Mouse (Mus musculus) induced T-regulatory cell, adult 2 months (primary cell): ENCODE data around the gene Tjp3.
A peak's percentile ranks its signal among the peaks of the same experiment; 100 is the strongest.

Source experiments
- DNase-seq: peaks from one replicate; pipeline ENCODE4 v3.0.0-alpha.2; 2012; ENCODE audit warnings: low read depth

Tjp3 gene

DNA sequence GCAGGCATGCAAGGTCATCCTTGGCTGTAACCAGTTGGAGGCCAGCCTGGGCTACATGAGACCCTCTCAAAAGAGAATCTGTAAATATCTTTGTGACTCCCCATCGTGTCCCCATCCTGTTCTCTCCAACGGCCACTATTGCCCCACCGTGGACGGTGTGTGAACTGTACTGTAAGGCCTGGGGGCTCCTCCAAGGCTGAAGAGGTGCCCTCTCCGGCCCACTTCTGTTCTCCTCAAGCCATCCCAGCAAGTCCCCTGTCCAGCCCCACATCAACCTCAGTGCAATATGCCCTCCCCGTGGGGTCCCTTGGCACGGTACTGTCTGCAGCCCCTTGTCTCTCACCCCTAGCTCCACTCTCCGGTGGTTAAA is 27.9 kb upstream of the Tjp3 start:
- peak; percentile 48 for DNase-seq

DNA sequence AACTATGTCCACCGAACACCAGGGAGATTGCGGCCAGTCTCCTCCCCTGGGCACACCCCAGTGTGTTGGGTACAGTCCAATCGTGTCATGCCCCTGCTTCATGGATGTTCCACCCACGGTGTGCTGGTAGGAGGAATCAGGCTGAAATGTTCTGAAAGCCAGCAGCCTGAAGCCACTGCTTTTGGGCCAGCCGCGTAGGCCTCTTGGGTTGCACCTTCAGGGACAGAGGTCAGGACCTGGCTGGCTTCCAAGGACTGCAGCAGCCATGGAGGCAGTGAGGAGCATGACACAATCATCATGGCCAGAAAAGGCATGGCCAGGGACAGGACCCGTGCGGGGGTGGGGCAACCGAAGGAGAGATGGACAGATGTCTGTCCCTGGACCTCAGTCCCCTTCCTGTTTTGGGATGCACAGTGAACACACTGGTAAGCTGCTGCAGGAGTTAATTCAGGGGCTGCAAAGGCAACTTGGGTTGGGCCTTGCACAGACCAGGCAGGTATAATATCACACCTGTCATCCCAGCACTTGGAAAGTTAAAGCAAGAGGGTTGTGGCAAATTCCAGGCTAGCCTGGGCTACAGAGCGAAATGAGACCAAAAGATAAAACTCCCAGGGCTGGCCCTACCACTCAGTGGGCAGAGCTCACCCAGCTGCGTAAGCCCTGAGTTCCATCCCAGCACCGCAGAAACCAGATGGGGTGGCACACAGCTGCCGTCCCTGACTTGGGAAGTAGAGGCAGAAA is 27.4 kb upstream of the Tjp3 start:
- no peak for DNase-seq

DNA sequence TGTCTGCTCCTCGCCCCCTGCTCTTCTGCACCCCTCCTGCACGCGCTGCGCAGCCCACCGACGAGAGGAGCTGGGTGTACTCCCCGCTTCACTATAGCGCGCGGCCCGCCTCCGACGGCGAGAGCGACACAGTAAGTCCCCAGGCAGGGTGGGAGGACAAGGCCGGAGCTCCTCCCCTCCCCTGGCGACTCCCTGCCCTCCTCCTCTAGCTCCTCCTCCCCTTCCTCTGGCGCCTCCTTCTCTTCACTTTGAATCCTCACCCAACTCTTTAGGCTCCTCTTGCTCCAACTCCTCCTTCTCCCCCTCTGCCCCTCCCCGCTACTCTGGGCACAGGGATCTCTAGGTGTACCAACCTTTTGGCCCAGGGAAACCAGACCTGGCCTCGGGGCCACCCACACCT is 25.9 kb upstream of the Tjp3 start:
- peak; percentile 39 for DNase-seq

DNA sequence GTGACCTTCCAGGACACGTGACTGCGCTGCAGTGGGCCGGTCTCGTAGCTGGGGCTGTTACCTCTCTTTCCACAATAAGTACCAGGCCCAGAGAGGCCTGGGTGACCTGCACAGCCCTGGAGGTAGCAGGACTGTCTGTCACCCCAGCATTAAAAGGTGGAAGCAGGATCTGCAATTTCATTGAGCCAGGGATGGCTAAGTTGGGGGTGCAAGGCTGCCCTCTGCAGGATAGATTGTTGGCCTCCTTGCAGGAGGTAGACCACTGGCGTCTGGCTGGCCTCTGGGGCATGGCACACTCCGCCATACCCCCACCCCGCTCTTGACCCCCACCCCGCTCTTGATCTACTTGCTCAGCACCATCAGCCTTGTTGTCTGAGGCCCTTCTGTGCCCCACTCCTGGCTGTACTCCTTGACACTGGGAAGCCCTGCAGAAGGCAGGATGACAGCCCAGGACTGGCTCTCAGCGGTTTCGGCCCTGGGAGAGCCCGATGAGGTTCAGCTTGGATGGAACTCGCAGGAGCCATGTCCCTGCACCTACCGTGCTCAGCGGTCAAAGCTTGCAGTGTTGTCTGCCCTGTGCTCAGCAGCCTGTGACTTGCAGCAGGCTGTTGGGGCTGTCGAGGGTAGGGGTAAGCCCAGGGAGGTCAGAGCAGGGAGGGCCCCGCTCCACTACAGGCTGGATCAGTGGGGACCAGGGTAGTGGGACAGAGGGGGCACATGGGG is 25.1 kb upstream of the Tjp3 start:
- peak; percentile 48 for DNase-seq

DNA sequence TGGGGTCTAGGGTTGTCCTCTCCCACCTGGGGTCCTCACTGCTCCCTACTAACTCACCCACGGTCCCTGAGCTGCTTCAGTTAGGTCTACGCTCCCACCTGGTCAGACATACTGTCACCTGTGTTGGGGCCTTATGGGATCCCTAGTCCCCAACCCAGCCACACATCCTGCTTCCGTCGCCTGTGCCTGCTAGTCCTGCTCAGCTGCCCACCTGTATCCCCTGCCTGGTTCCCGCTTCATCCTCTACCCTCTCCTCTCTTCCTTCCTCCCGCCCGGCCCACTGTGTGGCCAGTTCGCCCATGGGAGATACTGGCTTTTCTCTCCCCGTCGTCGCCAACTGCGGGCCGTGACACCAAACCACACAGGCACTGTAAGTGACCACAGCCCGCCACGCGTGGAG is 24.2 kb upstream of the Tjp3 start:
- DNase-seq: no peak

DNA sequence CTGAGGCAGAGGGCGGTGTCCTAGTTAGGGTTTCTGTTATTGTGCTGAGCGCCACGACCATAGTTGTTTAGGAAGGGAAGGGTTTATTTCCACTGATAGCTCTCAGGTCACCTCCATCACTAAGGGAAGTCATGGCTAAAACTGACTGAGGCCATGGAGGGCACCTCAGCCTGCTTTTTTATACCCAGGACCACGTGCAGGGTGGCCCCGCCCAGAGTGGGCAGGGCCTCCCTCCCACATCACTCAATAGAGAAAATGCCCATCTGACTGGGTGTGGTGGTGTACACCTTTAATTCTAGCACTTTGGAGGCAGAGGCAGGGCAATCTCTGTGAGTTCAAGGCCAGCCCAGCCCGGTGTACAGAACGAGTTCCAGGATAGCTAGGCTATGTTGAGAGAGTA is 22.8 kb upstream of the Tjp3 start:
- DNase-seq: no peak

DNA sequence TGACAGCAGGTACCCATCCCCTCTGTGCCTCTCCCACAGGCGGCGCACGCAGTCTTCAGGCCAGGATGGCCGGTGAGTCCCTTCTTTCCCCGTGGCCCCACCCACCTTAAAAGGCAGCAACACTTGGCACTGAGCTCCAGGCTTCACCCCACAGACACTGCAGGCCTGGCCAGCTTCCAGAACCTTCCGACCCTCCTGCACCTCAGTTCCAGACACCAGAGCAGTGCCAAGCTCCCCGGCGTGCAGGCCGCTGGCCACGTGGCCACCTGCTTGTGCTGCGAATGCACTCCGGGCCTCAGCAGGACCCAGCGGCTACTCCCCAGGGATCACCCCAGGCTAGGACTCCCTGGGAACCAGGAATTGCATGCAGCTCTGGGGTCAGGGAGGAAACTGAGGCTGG is 22.2 kb upstream of the Tjp3 start:
- no peak for DNase-seq

DNA sequence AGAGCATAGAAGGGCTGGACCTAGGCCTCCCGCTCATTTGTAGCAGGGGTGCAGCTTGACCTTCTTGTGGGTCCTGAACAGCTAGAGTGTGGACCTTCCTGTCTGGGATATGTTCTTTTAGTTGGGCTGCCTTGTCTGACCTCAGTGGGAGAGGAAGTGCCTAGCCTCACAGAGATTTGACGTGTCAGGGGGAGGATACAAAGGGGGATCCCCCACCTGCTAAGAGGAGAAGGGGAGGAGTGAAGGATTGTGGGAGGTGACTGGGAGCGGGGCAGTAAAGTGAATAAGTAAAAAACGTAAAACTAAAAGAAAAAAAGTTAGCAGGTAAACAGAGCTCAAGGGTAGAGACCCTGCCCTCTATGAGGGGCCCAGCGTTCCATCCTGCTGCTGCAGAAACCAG is 18.2 kb upstream of the Tjp3 start:
- peak; percentile 82 for DNase-seq

DNA sequence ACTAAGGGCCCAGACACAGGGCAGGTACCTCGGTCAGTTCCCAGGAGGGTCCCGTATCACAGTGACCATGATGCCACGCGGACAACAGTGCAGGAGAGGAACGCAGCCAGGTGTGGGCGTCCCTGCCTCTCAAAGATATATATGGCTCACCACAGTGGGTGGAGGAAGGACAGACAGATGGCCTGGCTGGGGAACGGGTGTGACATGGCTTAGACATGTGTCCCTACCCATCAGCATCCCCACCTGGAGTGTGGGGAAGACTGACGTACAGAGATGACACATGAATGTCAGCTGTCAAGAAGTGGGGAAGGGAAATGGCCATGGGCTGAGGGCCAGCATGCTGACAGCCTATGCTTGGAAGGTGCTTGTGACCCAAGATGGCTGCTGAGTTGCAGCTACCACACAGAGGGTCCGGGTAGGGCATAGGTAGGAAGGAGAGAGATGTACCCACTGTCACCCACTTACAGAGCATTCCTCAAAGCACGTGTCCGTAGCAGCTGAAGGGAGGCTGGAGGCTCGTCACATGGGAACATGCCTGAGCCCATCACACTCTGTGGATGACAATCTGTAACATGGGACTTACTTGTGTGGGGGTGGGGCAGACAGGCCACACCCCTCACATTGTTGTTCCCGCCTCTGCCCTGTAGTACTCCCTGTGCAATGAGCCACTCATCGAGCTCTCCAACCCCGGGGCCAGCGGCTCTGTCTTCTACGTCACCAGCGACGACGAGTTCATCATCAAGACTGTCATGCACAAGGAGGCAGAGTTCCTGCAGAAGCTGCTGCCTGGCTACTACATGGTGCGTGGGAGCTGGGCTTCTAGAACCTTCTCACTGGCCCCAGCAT is 15.7 kb upstream of the Tjp3 start:
- no peak for DNase-seq

DNA sequence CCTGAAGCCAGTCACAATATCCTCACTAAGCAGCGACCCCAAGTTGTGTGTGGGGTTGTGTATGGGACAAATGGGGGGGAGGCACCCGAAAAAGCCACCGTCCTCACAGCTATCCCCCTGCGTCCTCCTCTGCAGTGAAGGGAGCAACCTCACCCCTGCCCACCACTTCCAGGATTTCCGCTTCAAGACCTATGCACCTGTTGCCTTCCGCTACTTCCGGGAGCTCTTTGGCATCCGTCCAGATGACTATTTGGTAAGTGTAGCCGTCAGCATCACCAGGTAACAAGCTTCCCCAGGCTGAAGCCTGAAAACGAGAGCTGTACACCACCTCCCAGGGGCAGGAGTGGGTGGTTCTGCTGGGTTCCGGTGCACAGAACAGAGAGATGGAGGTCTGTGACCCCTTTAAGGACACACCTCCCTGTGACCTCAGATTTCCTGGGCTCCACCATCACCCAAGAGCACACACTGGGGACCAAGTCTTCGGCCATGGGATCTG is 14.8 kb upstream of the Tjp3 start:
- DNase-seq: no peak

DNA sequence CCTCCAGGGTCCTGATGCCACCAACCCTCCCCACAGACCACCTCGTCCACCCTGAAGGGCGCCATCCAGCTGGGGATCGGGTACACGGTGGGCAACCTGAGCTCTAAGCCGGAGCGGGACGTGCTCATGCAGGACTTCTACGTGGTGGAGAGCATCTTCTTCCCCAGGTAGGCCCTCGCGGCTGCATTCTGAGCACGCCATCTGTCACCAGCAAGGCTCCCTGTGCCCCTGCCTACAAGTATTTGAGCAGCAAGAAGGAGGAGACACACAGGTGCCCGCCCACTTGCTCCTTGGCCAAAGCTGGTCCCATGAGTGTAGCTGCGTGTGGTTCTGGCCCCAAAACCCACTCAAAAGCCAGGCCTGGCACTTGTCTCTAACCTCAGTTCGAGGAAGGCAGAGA is 14.3 kb upstream of the Tjp3 start:
- DNase-seq: no peak

DNA sequence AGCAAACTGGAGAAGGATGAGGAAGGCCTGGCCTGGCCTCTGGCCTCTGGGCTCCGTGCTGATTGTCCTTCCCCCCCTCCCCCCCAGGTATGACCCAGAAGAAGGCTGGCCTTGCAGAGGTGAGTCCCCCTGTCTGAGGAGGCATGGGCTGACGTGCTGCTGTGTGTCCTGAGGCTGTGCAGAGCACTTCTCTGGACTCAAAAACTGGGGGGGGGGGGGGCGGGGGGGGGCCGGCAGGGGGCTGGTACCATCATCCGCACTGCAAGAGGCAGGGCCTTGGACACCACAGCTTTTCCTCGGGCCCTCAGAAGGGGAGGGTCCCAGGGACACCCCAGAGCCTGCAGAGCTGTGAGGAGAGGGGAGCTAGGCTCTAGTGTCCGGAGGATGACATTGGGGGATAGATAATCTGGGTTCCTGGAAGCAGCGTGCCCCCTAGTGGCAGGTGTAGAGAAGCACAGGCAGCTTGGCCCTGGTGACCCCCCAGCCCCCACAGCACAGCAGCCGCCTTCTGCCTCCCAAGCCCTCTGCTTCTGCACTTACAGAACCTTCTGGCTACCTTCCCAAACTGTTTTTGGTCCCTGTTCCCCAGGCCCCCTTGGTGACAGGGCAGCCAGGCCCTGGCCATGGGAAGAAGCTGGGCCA is 13.3 kb upstream of the Tjp3 start:
- DNase-seq: peak; percentile 85

DNA sequence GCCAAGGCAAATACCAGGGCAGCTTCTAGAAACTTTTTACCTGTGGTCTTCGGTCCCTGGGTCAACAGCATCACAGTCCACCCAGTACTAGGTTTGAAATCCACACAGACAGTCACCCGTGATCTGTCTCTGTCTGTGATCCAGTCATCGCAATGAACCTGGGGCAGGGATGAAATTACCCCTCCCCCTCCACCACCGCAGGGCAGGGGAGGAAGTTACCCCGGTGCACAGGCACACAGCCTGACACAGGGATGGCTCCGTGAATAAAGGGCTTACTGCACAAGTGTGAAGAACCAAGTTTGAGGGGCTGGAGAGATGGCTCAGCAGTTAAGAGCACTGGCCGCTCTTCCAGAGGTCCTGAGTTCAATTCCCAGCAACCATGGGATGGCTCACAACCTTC is 12.4 kb upstream of the Tjp3 start:
- DNase-seq: peak; percentile 76

DNA sequence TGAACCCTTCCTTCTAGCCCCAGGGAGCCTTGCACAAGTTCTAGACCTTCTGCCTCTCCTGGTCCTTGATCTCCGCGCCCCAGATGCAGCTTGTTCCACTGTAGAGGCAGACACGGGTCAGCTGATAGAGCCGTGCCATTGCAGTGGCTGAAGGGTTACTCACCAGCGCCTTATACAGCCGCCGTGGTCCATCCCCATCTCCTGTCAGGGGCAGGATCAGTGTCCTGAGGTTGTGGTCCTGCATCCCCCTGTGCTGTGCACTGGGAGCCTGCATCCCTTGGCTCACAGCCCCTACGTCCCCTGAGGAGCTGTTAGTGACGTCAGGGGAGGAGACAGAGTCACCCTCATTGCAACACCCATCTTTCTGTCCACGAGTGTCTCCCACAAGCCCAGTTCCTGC is 11.9 kb upstream of the Tjp3 start:
- peak; percentile 50 for DNase-seq

DNA sequence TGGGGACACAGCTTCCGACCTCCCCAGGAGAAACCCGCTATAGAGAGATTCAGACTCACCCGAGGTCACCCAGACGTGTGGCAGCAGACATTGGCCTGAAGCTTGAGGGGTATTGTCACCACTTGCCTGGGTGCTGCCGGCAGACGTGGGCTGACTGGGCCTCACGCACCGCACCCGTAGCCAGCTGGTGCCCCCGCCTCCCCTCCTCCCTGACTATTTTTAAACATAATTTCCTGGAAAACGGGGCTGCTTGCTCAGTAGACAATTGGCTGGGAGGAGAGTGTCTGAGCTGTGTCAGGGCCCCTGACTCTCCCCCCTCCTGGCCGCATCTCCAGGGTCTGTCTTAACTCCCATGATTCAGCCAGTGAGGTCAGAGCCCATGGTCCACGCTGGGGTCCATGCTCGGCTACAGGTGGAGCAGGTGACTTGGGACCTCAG is 11.4 kb upstream of the Tjp3 start:
- peak; percentile 42 for DNase-seq

DNA sequence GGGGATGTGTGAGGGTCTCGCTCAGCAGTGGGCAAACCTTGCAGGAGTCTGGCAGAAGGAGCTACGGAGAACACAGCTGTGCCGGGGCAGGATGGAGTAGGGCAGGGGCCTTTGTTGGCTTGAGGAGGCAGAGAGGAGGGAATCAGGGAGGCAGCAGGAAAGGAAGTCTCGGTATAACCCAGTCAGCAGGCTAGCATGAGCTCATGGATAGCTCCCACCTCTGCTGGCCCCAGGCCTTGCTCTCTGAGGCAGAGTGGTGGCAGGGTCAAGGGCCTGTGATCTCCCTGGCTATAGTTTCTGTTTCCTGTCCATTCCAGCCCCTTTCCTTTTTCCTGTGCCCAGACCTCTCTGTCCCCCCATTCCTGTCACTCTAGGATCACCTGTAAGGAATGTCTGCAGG is 10.9 kb upstream of the Tjp3 start:
- DNase-seq: no peak

DNA sequence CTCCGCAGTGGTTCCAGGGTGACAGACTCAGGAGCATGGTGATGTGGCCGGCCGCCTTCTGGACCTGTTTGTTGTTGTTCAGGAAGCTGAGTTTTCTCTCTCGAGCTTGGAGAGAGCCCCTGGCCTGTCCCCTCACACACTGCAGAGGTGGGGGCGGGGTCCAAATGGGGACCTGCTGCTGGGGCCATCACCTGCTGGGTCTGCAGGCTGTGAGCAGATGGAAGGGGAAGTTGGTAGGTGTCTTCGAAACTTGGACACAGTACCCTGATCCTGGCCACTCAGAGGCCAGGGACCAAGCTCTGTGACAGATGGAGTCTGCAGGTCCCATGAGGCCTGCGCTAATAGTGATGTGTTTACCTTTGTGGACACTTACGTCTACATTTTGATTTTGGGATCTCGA is 9.9 kb upstream of the Tjp3 start:
- DNase-seq: no peak

DNA sequence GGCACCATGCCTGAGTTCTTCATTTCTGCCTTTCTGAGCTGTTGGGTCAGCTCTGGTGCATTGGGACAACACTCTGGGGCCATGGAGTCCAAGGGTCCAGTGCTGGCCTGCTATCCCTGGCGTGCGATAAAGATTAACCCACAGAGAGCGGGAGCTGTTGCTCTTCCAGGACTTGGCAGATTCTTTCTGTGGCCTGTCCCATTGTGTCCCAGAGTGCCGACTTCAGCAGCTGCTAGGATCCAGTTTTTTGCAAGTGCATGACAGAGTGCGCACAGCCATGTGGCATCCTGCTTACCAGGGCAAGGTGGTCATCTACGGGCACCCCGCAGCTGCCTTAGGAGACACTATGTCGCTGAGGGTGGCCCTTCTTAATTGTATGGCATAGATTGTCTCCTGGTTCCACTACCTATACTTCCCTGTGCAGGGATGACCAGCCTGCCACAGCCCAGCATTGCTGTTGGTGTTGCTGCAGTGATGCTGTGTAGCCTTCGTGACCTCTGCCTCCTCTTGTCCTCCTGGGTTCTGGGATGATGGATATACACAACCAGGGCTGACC is 9.0 kb upstream of the Tjp3 start:
- no peak for DNase-seq

DNA sequence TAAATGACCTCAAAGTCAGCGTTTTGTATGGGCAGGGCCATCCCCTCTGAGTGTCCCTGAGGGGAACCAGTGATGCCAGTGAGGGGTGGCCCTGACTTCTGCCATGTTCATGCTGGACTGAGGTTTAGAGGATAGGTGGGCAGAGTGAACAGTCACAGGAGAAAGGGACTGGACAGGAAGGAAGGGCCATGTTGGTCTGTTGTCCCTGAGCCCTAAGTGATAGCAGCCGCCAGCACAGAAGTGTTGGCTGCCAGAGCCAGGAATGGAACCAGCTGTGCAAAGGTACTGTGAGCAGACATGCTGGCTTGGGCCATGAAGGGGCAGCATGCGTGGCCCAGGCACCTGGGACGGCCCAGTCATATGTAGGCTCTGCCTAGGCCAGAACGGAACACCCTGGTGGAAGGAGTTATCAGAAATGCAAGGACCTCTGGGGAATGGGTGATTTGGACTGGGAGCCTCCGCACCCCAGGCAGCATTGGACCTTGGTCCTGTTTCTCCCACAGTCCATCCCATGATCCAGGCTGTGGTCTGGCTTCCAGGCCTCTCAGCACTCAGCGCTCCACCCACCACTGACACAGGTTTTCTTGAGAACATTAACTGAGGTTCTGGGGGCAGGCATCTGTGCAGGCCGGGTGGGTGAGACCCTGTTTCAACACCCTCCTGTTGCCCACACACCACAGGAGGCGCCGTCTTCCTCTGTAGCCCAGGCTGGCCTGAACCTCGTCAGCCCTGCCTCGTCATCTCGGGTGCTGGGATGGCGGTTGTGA is 8.4 kb upstream of the Tjp3 start:
- no peak for DNase-seq

DNA sequence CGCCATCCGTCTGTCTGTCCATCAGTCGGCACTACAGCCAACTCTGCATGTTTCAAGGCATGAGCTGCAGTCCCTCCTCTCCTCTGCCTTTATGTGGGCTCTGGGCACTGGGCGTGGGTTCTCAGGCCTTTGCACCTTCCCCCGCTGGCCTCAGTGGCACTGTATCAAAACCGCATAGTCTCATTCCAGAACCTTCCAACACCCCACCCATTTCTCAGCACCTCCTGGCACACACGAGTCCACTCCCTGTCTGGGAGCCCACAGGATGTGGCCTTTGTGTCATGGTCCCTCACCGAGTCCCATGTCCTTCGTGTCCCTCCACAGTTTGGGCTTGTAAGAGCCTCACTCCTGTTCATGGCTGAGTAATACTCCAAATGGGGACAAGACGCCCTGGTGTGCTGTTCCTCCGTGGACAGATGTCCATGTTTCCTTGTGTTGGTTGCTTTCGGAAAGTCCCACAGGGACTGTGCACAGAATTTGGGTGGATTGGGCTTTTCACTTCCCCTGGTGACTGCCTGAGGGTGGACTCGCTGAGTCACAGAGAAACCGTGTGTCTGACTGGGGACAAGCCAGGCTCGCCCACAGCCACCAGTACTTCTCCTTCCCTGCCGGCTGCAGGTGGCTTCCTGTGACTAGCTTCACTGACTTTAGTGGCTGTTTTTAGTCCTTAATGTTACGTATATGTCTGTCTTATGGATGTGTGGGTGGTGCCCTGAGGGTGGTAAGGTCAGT is 7.2 kb upstream of the Tjp3 start:
- DNase-seq: peak; percentile 81
